Mouse (Mus musculus): Measurements from ENCODE around the gene Fxr1. TPM values are rescaled to one million over a fixed set of nuclear protein-coding genes. Genes with fewer than 3 reads are reported as not detected.
A peak's percentile ranks its signal among the peaks of the same experiment; 100 is the strongest.
"Not testable (repeated sequence)": the region's sequence is repeated elsewhere in the genome, so short reads cannot be mapped to it uniquely, and the experiment has no call there.

The Fxr1 gene
- 7.3 and 8.4 TPM in 2 replicates for polyA plus RNA-seq (2012; rRNA removed)

DNA sequence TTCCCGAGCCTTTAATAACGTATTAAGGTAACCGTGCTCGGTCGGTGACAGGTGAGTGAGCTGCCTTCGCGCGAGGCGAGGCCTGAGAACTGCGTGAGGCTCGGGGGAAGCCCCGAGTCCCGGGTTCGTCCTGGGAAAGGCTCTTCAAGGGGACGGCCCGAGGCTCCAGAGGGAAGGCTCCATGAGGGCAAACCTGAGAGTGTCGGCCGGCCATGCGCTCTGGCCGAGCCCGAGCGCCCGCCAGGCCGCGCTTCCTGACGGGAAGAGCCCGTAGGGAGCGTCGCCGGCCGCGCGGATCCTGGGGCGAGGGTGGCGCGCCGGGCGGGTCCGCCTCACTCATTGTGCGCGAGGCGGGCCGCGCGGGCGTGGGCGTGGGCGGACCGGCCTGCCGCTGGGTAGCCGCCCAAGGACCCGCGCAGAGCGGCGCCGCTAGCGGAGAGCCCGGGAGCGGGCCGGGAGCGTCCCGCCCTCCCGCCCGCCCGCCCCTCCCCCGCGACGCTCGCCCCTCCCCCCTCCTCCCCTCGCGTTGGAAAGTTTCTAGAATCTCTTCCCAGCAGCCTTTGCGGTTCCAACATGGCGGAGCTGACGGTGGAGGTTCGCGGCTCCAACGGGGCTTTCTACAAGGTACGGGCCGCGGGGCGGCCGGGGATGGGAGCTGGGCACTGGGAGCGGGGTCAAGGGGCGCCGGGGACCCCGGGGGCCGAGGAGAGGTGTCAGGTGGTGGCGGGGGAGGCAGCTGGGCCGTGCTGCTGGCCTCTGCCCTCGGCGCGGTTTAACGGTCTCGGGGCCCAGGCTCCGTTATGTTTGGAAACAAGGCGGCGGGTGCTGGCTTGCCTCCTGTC, at the start of gene Fxr1:
Fxr1 (plus strand) TSS at position 404 of the 842 bp plus-strand sequence.
- WGBS: 1% methylated on average over 81 of the region's 97 CpGs
- peak; percentile 50 for DNase-seq (ENCODE audit: low read depth, low spot score)

DNA sequence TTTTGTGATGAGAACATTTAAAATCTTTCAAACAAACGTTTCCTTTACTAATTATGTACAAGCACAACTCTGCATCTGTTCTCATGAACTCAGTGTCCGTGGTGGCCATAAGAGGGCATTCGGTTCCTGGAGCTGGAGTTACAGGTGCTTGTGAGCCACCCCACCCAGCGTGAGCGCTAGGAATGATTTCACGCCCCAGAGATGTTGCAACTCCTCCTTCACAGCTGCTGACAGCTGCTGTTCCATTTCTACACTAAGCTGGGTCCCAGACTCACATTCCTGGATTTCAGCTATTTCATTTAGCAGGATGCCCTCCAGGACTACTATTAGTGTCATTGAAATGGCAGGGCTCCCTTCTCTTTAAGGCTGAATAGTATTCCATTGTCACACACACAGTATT, 40.3 kb upstream of the Fxr1 start:
- 39% methylated on average over 6 of the region's 6 CpGs for WGBS
- DNase-seq (ENCODE audit: low read depth, low spot score): no peak

DNA sequence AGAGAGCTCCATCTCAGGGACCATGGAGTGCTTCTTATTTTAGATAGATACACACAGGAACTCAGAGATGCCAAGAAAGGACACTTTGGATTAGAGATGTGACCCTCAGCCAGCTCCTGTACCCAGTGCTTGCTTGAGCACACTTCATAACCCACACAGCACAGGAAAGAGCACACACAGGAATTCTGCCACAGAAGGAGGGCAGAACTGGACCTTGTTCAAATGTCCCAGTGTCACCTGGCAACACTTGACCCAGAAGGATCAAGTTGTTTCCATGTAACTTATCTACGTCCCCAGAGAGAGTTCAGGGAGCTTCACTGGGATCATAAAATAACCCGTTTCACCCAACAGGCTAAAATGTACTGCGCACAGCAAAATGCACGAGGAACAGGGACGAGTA, 37.0 kb upstream of the Fxr1 start:
- DNase-seq (ENCODE audit: low read depth, low spot score): no peak
- WGBS: 73% methylated on average over 5 of the region's 5 CpGs

DNA sequence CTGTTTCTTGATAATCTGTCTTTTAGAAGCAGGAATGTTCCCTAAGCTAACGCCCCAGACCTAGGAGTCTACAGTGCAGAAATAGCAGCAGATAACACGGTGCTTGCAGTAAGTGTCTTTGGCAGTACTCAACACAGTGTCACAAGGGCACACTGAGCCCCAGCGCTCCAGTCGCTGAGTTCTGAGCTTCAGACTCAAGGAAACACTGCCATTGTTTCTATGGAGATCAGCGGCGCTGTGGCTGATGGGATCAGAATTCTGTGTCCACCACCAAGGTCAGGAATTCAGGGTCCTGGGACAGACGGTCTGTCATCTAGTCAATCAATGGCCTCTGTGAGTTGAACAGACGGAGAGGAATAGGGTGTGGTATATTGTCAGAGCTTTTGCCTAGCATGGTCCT, 30.4 kb upstream of the Fxr1 start:
- WGBS: 75% methylated on average over 8 of the region's 8 CpGs
- no peak for DNase-seq (ENCODE audit: low read depth, low spot score)

DNA sequence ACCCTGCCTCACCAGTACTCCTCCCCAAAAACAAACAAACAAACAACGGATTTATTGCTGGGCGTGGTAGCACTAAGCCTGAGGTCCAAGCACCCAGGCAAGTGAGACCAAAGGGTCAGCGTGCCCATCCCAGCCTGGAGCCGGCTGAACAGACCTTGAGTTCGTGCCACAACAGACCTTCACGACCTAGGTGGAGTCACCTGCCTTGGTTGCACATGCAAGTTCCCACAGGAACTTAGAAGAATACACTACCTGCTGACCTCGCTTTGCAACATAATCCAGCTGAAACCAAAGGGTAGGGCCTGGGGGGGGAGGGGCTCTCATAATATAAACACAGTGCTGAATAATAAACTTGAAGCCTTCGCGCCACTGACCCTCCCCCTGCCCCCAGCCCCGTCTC, 29.3 kb upstream of the Fxr1 start:
- WGBS: 61% methylated on average over 10 of the region's 10 CpGs
- no peak for DNase-seq (ENCODE audit: low read depth, low spot score)

DNA sequence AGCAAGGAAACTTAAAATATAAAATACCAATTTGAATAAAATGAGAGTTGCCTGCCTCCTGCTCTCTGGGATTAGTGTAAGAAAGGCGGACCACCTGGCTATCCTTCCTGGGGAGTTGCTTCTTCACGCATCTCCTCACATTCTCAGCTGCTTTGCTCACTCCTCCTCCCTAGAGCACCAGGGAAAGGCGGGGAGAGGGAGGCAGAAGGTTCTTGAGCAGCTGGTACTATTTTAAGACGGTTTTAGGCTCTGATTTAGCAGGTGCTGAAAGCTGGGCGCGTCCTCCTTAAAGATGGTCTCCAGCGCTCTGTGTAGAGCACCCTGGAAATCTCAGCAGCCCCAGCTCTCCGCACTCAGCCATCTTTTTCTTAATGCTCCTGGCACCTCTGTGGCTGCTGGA, 28.8 kb upstream of the Fxr1 start:
- WGBS: 70% methylated on average over 8 of the region's 8 CpGs
- no peak for DNase-seq (ENCODE audit: low read depth, low spot score)

DNA sequence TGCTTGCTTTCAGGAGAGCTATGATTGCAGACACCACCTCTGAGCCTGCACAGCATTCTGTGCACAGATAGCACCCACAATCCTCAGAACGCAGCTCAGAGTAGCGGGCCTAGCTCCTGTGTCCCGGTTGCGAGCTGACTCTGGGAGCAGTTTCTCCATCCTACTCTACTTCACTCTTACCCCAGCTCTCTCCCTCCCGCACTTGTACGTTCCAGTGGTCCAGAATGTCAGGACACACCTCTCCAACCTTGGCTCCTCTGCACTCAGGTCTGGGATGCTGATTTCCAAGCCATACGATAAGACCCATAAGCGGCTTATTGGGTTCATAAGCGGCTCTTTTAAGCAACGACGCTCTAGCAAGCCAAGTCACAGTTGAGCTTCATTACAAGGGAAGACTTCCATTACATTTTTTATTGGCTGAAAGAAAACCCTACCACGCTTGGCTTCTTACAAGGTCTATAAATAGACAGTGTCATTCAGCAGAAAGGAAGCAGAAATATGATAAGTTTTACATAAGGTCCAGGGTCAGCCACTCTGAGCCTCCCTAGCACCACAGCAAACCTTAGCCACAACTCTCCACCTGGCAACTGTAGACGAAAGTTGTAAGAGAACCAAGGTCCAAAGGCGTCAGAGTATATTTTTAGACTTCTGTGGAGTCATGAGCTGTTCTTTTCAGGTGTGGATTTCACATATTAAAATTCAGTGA, 26.2 kb upstream of the Fxr1 start:
- WGBS: 82% methylated on average over 14 of the region's 14 CpGs
- DNase-seq (ENCODE audit: low read depth, low spot score): no peak

DNA sequence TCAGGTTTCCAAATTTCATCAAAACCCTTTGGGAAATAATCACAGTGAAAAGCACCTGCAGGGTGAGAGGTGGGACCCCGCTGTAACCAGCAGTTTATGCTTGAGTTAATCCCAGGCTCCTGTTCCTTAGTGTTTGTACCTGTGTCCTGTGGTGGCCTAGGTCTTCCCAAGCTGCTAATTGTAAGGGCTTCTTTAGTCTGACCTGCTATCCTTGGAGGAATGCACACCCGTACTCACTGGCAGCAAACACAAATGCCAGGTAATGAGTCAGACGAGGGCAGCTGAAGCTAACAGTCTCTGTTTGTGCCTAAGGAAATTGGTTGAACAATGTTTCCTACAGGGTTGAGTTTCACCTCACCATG, 25.6 kb upstream of the Fxr1 start:
- no peak for DNase-seq (ENCODE audit: low read depth, low spot score)
- WGBS: 48% methylated on average over 3 of the region's 3 CpGs

DNA sequence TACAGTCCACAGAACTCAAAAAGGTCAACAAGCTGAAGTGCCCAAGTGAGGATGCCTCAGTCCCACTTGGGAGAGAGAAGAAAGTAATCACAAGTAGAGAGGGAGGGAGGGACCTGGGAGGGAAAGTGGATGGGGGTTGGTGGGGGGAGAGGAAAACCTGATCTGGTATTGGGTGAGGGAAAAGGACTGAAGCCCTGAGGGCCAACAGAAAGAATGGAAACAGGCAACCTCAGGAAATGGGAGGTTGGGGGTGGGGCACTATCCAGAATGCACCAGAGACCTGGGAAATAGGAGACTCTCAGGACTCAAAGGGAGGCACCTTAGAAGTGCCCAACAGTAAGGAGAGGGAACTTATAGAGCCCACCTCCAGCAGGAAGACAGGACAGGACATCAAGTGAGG, 18.1 kb upstream of the Fxr1 start:
- not testable (repeated sequence) for DNase-seq (ENCODE audit: low read depth, low spot score)

DNA sequence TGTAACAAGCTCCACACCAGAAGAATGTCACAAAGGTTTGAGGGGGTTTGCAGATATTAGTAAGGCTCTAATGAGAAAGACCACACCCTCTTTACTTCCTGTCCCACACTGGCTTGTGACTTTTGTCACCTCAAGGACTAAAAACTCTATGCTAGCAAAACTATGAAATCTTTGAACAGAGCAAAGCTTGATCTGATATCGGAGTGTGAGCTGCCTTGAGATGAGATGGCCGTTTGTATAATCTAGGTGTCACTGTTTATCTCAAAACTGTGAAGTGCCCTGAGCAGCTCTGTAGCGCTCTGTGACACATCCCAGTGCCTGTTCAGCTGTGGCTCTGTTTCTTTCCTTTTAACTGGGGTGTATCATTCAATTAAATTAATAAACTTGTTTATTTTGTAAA, 15.9 kb upstream of the Fxr1 start:
- WGBS: 53% methylated on average over 3 of the region's 3 CpGs
- no peak for DNase-seq (ENCODE audit: low read depth, low spot score)

DNA sequence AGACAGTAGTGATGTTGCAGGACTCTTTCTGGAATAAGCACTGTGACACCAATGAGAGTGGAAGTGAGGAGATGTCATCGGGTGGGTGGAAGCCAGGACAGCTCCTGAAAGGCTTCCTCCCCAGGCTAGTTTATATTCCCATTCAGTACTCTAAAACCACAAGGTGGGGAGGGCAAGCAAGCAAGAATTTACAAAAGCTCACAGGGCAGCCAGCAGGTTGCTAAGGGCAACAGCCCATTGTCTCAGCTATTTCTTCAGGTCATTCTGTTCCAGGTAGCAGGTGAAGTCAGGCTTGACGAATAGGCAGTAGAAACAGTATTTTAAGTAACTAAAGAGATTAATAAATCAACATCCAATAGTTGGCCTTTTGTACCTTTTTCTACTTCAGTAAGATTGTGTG, 13.4 kb upstream of the Fxr1 start:
- no peak for DNase-seq (ENCODE audit: low read depth, low spot score)

DNA sequence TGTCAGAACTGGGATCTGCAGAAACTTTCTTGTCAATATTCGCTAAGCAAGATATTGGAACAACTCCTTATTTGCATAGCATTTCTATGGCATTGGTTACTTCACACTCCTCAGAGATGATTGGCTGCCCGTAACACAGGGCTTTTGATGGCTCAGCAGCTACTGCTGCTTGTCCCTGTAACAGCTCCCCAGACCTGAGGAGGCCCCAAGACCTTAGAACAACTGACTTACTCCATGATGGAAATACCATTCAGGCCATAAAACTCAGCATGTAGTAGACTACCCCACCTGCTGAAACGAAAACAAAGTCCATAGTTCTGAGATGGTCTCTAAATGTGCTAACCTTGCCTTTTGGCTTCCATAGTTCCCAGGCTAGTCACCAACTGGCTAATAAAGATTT, 12.9 kb upstream of the Fxr1 start:
- WGBS: 38% methylated on average over 3 of the region's 3 CpGs
- DNase-seq (ENCODE audit: low read depth, low spot score): no peak

More for the DNA sequence above, 13.4 kb upstream of the Fxr1 start:
- WGBS: 45% methylated on average over 2 of the region's 2 CpGs

DNA sequence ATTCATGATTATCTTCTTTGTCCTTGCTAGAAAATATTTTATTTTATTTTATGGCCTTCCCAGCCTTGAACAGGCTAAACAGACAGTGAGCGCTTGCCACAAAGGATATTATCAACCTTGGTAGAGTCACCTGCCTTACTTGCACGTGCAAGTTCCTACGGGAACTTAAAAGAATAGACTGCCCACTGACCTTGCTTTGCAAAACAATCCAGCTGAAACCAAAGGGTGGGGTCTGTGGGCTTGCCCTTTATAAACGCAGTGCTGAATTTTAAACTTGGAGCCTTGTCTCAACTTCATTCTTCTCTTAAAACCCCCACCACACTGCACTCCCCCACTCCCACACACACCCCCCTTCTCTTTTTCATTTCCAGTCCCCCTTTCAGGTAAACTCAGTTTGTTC, 12.1 kb upstream of the Fxr1 start:
- 52% methylated on average over 4 of the region's 4 CpGs for WGBS
- no peak for DNase-seq (ENCODE audit: low read depth, low spot score)

DNA sequence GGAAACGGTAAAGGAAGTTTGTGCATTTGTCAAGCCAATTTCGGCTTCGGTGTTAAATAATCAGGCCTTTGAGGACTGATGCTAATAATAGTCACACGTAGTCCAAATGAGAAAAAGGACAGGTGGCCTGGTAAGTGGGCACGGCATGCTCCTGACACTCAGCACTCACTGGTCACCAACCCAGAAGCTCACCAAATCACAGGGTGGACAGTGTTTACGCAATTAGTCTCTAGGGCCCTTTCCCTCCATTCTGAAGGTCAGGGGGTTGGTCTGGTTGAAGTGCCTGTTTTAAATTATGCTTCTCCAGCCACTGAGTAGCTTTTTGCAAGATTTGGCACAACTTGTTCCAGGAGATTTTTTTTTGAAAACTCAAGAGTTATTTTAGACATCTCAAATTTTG, 11.6 kb upstream of the Fxr1 start:
- DNase-seq (ENCODE audit: low read depth, low spot score): no peak
- WGBS: 69% methylated on average over 6 of the region's 6 CpGs

DNA sequence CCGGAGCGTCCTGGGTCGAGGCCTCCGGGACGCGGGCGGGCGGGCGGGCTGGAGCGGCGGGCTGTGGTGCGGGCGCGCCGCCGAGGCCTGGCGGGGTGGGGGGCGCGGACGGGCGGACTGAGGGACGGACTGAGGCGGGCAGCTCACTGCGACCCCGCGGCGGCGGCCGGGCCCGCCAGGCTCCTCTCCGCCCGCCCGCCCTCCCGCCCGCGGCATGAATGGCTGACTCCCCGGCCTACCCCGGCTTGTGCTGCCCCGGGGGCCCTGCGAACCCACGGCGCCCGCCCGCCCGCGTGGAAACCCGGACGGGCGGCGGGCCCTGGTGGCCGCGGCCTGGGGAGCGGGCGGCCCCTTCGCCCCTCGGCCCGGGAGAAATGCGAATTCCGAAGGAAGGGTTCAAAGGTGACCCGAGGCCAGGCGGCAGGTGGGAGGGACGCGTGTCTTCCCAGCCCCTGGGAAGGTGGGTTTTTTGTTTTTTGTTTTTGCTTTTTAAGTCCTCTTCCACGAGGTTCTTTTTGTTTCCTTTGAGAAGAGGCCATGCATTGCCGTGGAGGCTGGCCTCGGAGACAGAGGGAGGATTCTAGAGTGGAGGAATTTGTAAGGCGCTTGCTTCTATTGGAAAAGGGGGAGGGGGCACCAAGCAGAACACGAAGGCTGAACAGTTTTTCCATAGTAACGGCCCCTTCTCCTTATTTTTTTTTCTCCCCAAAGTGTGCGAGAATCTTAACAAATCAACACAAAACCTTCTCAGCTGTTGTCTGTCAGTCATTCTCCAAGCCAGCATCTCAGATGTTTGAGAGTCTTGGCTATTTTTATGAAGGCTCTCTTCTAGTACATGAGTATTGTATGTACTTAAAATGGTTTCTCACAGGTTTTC, 877 bp downstream of the Fxr1 start:
- under 1% methylated on average over 66 of the region's 70 CpGs for WGBS
- DNase-seq (ENCODE audit: low read depth, low spot score): no peak

DNA sequence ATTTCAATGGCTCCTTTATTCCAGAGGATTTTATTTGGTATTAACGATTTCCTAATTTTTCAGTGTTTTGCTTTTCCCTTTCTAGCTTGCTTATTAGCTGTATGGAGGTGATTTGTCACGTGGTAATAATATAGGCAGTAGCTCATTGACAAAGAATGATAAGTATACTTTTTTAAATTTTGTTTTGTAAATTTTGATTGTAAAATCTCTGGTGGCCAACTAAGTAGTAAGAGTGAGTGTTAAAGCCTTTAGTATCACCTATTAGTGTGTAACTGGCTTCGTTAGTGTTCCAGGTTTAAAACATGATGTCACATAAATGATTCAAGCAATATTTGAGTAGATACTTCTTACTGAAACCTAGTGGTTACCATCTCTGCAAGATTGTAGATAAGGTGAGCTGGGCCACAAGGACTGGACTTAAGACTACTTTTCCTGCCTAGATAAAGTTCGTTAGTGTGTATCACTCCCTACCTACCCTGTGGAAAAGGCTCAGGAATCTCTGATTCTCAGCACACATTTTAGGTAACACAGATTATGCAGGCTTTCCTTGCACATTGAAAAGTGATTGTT, 1.6 kb downstream of the Fxr1 start:
- no peak for DNase-seq (ENCODE audit: low read depth, low spot score)
- WGBS: 61% methylated on average over 4 of the region's 4 CpGs

DNA sequence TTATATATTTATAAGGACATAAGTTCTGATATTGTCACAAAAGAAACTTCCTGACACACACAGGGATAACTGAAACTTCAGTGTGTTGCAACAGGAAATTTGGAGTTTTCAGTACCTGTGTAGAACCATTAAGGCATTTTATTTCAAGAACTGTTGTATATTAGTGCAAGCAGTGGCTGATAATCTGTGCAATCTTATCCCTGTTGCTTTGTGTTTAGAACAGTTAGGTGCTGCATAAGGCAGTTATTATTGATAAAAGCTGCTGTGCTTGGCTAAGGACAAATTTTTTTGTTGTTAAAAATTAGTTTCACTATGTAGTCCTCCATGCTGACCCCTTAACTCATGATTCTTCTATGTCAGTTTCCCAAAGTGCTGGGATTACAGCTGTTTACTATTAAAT, 9.2 kb downstream of the Fxr1 start:
- no peak for DNase-seq (ENCODE audit: low read depth, low spot score)

DNA sequence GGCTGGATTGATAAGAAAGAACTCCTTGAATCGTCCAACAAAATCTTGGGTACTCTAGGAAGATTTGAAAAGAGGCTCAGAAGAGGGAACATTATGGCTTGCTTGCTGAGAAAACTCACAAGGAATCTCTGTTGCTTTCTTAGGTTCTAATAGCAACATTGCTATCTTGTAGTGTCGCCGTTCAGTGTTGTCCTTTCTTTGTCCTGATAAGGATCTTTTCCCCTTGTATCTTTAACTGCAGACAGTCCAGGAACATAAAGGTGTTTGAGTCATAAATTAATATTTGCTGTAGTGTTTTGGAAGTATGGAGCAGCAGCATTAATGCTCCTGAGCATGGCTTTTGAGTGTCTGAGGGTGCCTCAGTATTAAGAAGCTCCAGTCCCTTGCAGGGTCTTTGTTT, 10.9 kb downstream of the Fxr1 start:
- no peak for DNase-seq (ENCODE audit: low read depth, low spot score)
- 59% methylated on average over 3 of the region's 3 CpGs for WGBS

DNA sequence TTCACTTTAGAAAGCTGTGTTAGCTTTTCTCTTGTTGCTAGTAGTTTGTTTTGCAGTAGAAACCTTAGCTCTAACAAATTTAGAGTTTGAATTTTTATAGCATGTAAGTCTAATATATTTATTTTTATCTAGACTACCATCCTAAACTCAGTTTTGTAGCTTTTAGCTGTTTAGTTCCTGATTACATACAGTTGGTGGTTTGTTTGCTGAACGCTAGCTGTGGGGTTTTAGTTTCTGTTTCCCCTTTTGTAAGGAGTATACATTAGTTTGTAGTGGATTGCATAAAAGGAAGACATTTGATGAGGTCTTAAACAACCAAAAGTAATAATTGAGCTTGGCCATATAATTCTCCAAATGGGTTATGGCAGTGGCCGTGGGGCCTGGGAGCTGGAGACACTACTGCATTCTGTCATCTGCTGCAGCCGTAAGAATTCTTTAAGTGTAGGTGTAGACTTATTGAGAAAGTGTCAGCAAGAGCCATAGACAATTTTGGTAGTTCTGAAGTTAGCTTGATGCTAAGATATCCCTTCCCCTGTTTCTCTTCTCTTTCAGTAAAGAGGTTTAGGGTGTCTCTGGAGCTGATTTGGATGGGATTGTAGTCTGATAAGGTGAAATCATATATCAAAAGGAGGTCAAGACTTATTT, 14.1 kb downstream of the Fxr1 start:
- WGBS: 29% methylated on average over 3 of the region's 3 CpGs
- DNase-seq (ENCODE audit: low read depth, low spot score): no peak

DNA sequence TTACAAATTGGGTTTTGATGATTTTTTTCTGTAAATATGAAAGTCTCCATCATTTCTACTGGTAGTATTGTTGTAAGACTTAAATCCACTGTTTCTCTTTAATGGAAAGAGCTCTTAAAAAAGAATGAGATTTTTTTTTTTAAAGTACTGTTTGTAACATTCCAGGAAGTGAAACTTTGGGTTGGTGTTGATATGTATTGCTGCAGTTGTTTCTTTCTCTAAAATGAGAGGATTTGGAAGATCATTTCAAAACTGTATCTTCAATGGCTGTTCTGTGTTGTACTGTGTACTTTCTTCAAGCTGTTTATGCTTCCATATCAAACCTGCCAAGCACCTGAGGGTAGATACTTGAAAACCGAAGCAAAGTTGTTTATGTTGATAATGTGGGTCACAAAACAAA, 15.1 kb downstream of the Fxr1 start:
- 55% methylated on average over 1 of the region's 1 CpGs for WGBS
- no peak for DNase-seq (ENCODE audit: low read depth, low spot score)
